Mouse (Mus musculus): ENCODE data around the gene Tmtc4. TPM values are rescaled to one million over a fixed set of nuclear protein-coding genes. Genes with fewer than 3 reads are reported as not detected.
A peak's percentile ranks its signal among the peaks of the same experiment; 100 is the strongest.

Tmtc4 gene
- total and polyA plus RNA-seq, 2 experiments from 2014 or later = 9.3 to 17.2 TPM

DNA sequence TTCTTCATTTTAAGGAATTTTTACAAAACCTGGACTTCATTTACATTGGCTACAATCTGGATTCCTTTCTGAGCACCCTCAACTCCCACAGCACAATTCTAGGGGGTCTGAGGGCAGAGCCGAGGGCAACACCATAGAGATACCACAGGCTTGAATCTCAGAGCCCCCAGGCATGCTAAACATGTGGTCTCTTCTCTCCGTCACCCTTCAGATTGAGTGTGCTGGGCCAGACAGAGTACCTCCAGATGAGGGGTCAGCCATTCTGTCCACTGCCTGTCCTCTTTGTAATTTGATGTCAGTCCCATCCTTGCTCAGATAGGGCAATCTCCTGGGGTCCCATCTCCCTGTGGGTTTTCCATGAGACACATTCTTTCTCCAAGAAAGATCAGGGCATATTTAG is 102.1 kb downstream of the Tmtc4 start:
- DNase-seq (ENCODE audit: low spot score) (no peak), ATAC-seq (ENCODE audit: insufficient read depth, low read depth) (no peak)
- no peak for TF ChIP-seq EP300 (IDR thresholded peaks at IDR 0.05; ENCODE audit: low read depth)
- no peak for TF ChIP-seq CTCF (IDR thresholded peaks at IDR 0.05; ENCODE audit: low read depth)
- H3K4me2 ChIP-seq (ENCODE audit: low read depth, low read length) = no peak overlapping the region
- H3K27me3 ChIP-seq (ENCODE audit: control insufficient read depth, insufficient read depth, low read length) = no peaks in the 10 kb centered on the region
- H3K9me3 ChIP-seq (replicated peaks; ENCODE audit: control insufficient read depth, low read length) = no peaks in the 10 kb centered on the region
- no peaks in the 10 kb centered on the region for H3K36me3 ChIP-seq (replicated peaks; ENCODE audit: control insufficient read depth, insufficient read depth, low read length)
- 64% methylated on average over 2 of the region's 2 CpGs for WGBS
- H3K9ac ChIP-seq (replicated peaks; ENCODE audit: low read depth, low read length) = no peak overlapping the region
- no peaks in the 10 kb centered on the region for H3K4me1 ChIP-seq (ENCODE audit: control insufficient read depth, insufficient read depth)
- no peak overlapping the region for H3K27ac ChIP-seq (ENCODE audit: low read depth)
- no peak overlapping the region for H3K4me3 ChIP-seq (ENCODE audit: low read depth, low read length)

DNA sequence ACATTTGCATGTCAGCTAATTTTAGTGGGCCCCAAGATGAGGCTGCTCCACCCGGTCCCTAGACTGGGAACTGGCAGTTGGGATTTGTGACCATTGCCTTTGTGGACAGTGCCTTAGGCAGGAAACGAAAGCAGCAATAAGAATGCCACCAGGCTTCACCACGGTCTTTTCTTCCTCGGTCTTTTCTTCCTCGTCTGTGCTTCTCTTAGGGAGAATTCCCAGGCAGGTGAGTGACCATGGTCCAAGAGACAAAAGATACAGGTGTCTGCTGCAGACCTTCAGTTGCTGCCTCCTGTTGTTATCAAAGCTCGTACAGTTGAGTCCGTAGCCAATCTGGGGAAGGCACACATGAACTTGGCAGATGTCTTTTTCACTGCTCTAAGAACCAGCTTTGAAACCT is 103.5 kb downstream of the Tmtc4 start:
- DNase-seq (ENCODE audit: low spot score) = no peak
- H3K9ac ChIP-seq (replicated peaks; ENCODE audit: low read depth, low read length) = no peak overlapping the region
- no peaks in the 10 kb centered on the region for H3K27me3 ChIP-seq (ENCODE audit: control insufficient read depth, insufficient read depth, low read length)
- H3K4me2 ChIP-seq (ENCODE audit: low read depth, low read length) = no peak overlapping the region
- no peaks in the 10 kb centered on the region for H3K9me3 ChIP-seq (replicated peaks; ENCODE audit: control insufficient read depth, low read length)
- H3K36me3 ChIP-seq (replicated peaks; ENCODE audit: control insufficient read depth, insufficient read depth, low read length) = no peaks in the 10 kb centered on the region
- no peak overlapping the region for H3K27ac ChIP-seq (ENCODE audit: low read depth)
- 76% methylated on average over 7 of the region's 7 CpGs for WGBS
- TF ChIP-seq CTCF (IDR thresholded peaks at IDR 0.05; ENCODE audit: low read depth) (no peak), EP300 (IDR thresholded peaks at IDR 0.05; ENCODE audit: low read depth) (no peak)
- H3K4me1 ChIP-seq (ENCODE audit: control insufficient read depth, insufficient read depth) = no peaks in the 10 kb centered on the region
- H3K4me3 ChIP-seq (ENCODE audit: low read depth, low read length) = no peak overlapping the region
- ATAC-seq (ENCODE audit: insufficient read depth, low read depth) = no peak

DNA sequence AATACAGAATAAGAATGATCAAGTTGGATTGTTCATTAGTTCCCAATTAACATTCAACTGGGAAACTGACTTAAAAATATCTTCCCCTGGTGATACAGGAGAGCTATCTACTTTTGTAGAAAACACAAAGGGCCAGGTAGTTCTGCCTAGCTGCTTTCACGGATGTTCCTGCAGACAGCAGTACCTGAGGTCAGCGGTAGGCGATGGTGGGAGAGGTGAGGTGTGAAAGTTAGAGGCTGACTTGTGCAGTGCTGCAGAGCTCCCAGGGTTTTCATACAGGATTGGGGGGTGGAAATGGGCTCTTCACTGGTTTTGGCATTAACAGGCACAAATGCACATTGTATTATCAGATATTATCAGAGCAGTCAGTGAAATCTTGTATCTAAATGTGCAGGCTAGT is 106.0 kb downstream of the Tmtc4 start:
- H3K27ac ChIP-seq (ENCODE audit: low read depth) = no peak overlapping the region
- no peak overlapping the region for H3K4me2 ChIP-seq (ENCODE audit: low read depth, low read length)
- H3K4me1 ChIP-seq (ENCODE audit: control insufficient read depth, insufficient read depth) = no peaks in the 10 kb centered on the region
- no peaks in the 10 kb centered on the region for H3K27me3 ChIP-seq (ENCODE audit: control insufficient read depth, insufficient read depth, low read length)
- TF ChIP-seq CTCF (IDR thresholded peaks at IDR 0.05; ENCODE audit: low read depth) (no peak), EP300 (IDR thresholded peaks at IDR 0.05; ENCODE audit: low read depth) (no peak)
- ATAC-seq (ENCODE audit: insufficient read depth, low read depth) (no peak), DNase-seq (ENCODE audit: low spot score) (no peak)
- no peak overlapping the region for H3K9ac ChIP-seq (replicated peaks; ENCODE audit: low read depth, low read length)
- 86% methylated on average over 3 of the region's 3 CpGs for WGBS
- no peak overlapping the region for H3K4me3 ChIP-seq (ENCODE audit: low read depth, low read length)
- no peaks in the 10 kb centered on the region for H3K36me3 ChIP-seq (replicated peaks; ENCODE audit: control insufficient read depth, insufficient read depth, low read length)
- no peaks in the 10 kb centered on the region for H3K9me3 ChIP-seq (replicated peaks; ENCODE audit: control insufficient read depth, low read length)

DNA sequence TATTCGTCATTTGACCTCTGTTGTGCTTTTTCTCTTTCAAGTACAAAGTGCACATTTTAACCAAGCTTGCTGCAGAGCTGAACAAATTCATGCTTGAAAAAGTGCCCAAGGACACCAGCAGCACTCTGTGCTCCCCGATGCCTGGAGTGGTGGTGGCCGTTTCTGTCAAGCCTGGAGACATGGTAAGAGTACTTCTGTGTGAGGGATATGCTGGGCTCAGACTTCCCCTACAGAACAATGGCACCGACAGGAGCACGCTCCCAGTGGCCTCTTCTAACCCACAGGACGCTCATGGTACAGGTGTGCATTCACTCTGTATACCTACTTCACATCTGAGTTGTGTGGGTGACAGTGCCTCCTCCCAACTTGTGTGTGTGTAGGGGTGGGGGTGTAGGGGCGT is 107.1 kb downstream of the Tmtc4 start:
- TF ChIP-seq CTCF (IDR thresholded peaks at IDR 0.05; ENCODE audit: low read depth) (no peak), EP300 (IDR thresholded peaks at IDR 0.05; ENCODE audit: low read depth) (no peak)
- no peak overlapping the region for H3K27ac ChIP-seq (ENCODE audit: low read depth)
- no peak overlapping the region for H3K9ac ChIP-seq (replicated peaks; ENCODE audit: low read depth, low read length)
- ATAC-seq (ENCODE audit: insufficient read depth, low read depth) (no peak), DNase-seq (ENCODE audit: low spot score) (no peak)
- no peaks in the 10 kb centered on the region for H3K4me1 ChIP-seq (ENCODE audit: control insufficient read depth, insufficient read depth)
- no peaks in the 10 kb centered on the region for H3K9me3 ChIP-seq (replicated peaks; ENCODE audit: control insufficient read depth, low read length)
- WGBS = 66% methylated on average over 7 of the region's 7 CpGs
- no peaks in the 10 kb centered on the region for H3K36me3 ChIP-seq (replicated peaks; ENCODE audit: control insufficient read depth, insufficient read depth, low read length)
- no peak overlapping the region for H3K4me3 ChIP-seq (ENCODE audit: low read depth, low read length)
- no peak overlapping the region for H3K4me2 ChIP-seq (ENCODE audit: low read depth, low read length)
- H3K27me3 ChIP-seq (ENCODE audit: control insufficient read depth, insufficient read depth, low read length) = no peaks in the 10 kb centered on the region

DNA sequence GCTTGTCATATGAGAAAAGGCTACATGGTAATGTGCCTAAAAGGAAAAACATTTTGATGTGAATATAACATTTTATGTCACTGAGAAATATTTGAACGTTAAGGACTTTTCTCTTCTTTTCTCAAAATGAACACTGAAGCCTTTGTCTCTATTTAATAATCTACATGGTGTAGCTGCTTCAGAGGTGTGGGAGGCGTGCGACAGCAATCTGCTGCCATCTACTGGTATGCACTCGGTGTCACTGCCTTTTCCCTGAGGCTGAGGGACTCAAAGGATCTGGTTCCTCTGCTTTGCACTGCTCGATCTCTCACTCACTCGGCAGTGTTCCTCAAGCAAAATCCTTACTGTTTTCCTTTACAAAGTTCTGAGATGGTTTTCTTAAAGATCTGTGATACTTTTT is 107.7 kb downstream of the Tmtc4 start:
- no peak overlapping the region for H3K27ac ChIP-seq (ENCODE audit: low read depth)
- WGBS = 5% methylated on average over 6 of the region's 6 CpGs
- DNase-seq (ENCODE audit: low spot score) = peak; percentile 82
- no peaks in the 10 kb centered on the region for H3K9me3 ChIP-seq (replicated peaks; ENCODE audit: control insufficient read depth, low read length)
- no peaks in the 10 kb centered on the region for H3K4me1 ChIP-seq (ENCODE audit: control insufficient read depth, insufficient read depth)
- no peak overlapping the region for H3K4me2 ChIP-seq (ENCODE audit: low read depth, low read length)
- ATAC-seq (ENCODE audit: insufficient read depth, low read depth) = peak; percentile 85
- no peak overlapping the region for H3K4me3 ChIP-seq (ENCODE audit: low read depth, low read length)
- TF ChIP-seq EP300 (IDR thresholded peaks at IDR 0.05; ENCODE audit: low read depth) = no peak
- peak; percentile 97 for TF ChIP-seq CTCF (IDR thresholded peaks at IDR 0.05; ENCODE audit: low read depth)
- no peaks in the 10 kb centered on the region for H3K27me3 ChIP-seq (ENCODE audit: control insufficient read depth, insufficient read depth, low read length)
- H3K36me3 ChIP-seq (replicated peaks; ENCODE audit: control insufficient read depth, insufficient read depth, low read length) = no peaks in the 10 kb centered on the region
- no peak overlapping the region for H3K9ac ChIP-seq (replicated peaks; ENCODE audit: low read depth, low read length)

DNA sequence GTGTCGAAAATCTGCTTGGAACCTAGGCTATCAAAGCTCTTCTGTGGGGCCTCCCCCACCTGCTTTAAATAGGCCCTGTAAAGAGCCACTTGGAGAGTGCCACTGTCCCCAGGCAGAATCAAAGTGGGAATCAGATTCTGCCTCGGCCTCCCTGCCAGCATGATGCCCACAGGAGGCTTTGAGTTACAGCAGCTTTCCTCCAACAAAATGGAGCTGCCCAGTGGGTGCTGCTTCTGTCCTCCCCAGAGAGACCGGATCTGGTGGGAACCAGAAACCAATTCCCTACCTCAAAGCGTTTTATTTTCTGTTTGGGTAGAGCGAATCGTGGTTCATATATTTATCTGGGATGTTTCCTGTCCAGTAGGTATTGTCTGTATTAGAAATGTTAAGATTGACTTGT is 108.2 kb downstream of the Tmtc4 start:
- Histone ChIP-seq H3K36me3 (replicated peaks; ENCODE audit: control insufficient read depth, insufficient read depth, low read length) (no peaks in the 10 kb centered on the region), H3K27ac (ENCODE audit: low read depth) (no peak overlapping the region), H3K27me3 (ENCODE audit: control insufficient read depth, insufficient read depth, low read length) (no peaks in the 10 kb centered on the region), H3K9ac (replicated peaks; ENCODE audit: low read depth, low read length) (no peak overlapping the region), H3K4me2 (ENCODE audit: low read depth, low read length) (no peak overlapping the region), H3K9me3 (replicated peaks; ENCODE audit: control insufficient read depth, low read length) (no peaks in the 10 kb centered on the region), H3K4me1 (ENCODE audit: control insufficient read depth, insufficient read depth) (no peaks in the 10 kb centered on the region), H3K4me3 (ENCODE audit: low read depth, low read length) (no peak overlapping the region)
- no peak for TF ChIP-seq CTCF (IDR thresholded peaks at IDR 0.05; ENCODE audit: low read depth)
- TF ChIP-seq EP300 (IDR thresholded peaks at IDR 0.05; ENCODE audit: low read depth) = no peak
- ATAC-seq (ENCODE audit: insufficient read depth, low read depth) (no peak), DNase-seq (ENCODE audit: low spot score) (no peak)
- 60% methylated on average over 6 of the region's 6 CpGs for WGBS

Measured in heart, postnatal 0 days (tissue).